Mouse (Mus musculus): ENCODE measurements around the gene Znhit6. TPM values are rescaled to one million over a fixed set of nuclear protein-coding genes. Genes with fewer than 3 reads are reported as not detected.

Znhit6 gene
- polyA plus RNA-seq (2012; rRNA removed) = 26.9 and 28.8 TPM in 2 replicates

DNA sequence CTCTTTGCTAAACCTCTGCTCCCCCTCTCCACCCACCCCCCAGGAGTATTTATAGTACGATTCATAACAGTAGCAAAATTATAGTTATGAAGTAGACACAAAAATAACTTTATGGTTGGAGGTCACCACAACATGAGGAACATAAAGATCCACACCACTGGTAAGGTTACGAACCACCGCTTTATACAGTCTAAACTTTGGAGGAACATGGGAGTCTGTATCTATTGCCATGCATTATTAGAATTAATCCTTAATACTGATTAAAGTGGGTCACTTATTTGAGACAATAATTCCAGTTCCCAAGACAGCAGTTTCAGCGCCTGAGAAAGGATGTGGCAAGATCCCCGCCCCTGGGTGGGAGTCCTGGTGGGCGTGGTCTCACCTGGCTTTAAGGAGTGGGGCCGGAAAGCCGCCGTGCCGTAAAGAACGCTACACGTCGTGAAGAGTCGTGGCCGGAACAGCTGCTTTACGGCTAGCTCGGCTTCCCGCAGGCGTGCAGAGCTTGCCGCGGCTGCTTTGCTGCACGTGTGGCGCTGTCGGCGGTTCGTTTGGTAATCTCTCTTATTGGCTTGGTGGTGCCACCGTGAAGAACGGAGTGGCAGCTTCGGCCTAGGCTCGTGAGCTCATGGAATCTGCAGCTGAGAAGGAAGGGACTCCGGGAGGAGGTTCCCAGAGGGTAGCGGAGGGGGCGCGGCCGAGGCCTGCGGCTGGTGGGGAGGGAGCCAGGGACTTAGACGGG lies at the start of gene Znhit6:
Gene Znhit6, plus strand, starts transcription at position 463 of the 739 bp plus-strand sequence.

DNA sequence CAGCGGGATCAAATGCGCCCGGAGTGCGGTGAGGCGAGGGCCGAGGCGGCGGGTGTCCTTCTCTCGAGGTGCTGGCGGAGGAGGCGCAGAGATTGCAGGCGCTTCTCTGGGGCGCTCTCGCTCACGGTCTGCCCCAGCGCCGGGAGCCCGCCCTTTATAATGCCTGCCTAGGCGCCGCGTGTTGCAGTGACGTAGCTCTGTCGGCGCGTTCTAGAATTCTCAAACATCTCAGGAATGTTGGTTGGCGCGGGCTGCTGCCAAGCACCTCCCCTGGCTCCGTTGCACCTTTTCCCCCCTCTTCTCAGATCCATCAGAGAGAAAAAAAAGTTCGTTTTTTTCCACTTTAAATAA lies 73.8 kb downstream of the Znhit6 start, which contains the start of gene Ccn1:
Gene Ccn1, minus strand, starts transcription at position 130 of the 351 bp plus-strand sequence.

Other genes starting within 250 kb of the Znhit6 start
- gene Ccn1, start 73.8 kb downstream of the Znhit6 start, polyA plus RNA-seq (2012; rRNA removed) = 20.9 and 33.1 TPM in 2 replicates
- 60.8 and 76.4 TPM in 2 replicates for gene Ddah1, start 182.5 kb downstream of the Znhit6 start, polyA plus RNA-seq (2012; rRNA removed)